Mouse (Mus musculus): ENCODE measurements around the gene Dhps. TPM values are rescaled to one million over a fixed set of nuclear protein-coding genes. Genes with fewer than 3 reads are reported as not detected.

The Dhps gene
- total RNA-seq, 1 experiment from 2014 or later, result 15.5 TPM

DNA sequence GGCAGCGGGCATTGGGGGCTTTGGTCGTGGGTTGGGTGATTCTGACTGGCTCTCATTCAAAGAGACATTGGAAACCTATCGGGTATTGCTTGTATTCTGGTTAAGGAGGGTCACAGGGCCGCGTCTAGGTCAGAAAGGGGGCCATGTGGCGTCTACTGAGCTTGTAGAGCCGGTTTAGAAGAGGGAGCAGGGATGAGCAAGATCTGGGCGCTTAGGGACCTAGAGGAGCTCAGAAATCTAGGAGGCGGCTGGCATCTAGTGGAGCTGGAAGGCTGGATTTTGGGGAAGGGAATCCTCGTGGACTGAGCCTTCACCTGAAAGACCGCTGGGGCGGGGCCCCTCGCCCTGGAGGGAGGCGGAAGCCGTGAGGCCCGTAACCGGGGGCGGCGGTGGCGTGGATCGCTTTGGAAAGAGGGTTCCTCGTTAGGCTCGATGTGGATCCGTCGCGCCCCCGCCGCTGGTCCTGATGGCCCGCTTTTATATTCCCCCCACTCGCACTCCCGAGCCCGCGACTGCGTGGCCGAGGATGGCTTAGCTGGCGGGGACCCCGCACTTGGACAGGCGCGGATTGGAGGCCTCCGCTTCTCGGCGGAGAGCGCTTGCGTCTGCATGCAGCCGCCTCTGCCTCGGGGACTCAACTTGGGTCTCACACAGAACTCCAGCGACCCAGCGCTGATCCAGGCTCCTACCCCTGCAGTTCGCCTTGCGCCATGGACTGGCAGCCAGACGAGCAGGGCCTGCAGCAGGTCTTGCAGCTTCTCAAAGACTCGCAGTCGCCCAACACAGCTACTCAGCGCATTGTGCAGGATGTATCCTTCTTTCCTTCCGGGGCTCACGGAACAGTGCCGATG lies 33.7 kb upstream of the Dhps start:
- ATAC-seq (replicated peaks in 1 of 2; ENCODE audit: insufficient read depth in 1 of 2, low FRiP score in 2 of 2, low TSS enrichment in 1 of 2, low read depth in 1 of 2, poor library complexity in 2 of 2, severe bottlenecking in 2 of 2), result peak; percentile 9 to 15; a peak in 1 of 4 replicates

DNA sequence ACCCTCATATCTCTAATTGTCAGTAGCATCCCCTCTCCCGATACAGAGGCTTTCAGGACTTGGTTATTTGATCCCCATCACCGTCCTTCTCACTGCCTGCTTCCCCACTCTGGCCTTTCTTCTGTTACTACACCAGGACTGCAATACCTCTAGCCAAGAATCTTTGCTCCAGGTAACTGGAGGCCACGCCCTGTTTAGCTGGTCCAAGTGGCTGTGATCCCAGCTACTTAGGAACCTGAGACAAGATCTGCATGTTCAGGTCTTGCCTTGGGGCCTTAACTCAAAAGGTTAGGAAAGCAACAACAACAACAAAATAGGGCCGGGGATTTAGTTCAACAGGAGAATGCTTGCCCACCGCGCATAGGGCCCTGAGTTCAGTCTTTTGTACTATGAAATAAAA lies 27.9 kb upstream of the Dhps start:
- no peak for ATAC-seq (replicated peaks in 1 of 2; ENCODE audit: insufficient read depth in 1 of 2, low FRiP score in 2 of 2, low TSS enrichment in 1 of 2, low read depth in 1 of 2, poor library complexity in 2 of 2, severe bottlenecking in 2 of 2)

DNA sequence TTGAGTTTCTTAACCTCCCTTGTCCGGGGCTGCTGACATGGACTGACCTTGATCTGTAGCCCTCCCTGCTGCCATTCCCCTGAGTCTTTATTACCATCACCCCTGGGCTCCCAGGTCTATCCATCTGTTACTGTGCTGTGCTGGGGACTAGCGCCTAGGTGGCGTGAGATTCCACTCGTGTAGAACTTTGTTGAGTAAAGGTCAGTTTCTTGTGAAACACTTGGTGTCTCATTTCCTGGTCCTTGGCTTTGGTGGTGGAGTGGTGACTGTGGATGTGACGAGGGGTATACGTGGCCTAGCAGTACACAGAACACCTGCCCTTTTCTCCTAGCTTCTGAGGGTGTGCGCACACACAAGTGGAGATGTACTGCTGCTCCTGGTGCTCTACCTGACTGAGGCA lies 14.2 kb upstream of the Dhps start:
- ATAC-seq (replicated peaks in 1 of 2; ENCODE audit: insufficient read depth in 1 of 2, low FRiP score in 2 of 2, low TSS enrichment in 1 of 2, low read depth in 1 of 2, poor library complexity in 2 of 2, severe bottlenecking in 2 of 2), result no peak

DNA sequence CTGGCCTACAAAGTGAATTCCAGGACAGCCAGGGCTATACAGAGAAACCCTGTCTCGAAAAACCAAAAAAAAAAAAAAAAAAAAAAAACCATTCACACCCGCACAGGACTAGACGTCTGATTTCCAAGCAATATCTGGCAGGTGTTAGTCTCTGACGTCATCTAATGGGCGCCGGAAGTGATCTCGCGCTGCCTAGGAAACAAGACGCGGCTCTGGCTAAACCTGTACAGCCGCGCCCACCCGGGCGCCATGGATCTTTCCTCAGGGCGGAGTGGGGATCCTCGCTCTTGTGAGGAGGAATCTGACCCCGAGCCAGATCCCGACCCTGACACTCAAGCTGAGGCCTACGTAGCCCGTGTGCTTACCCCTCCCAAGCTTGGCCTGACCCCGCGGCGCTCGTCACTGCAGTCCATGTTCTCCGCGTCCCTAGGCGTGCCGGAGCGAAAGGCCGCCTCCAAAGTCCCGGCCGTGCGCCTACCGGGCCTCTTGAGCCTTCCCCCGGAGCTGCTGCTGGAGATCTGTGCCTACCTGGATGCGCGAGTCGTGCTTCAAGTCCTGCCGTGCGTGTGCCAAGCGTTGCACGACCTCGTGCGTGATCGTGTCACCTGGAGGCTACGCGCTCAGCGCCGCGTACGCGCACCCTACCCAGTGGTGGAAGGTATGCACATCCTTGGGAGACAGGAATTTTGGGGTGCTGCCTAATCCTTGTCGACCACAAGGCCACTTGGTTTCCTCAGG lies 11.5 kb upstream of the Dhps start, which contains the start of gene Fbxw9:
Fbxw9 (plus strand) TSS at position 177 of the 738 bp plus-strand sequence.
- ATAC-seq (replicated peaks in 1 of 2; ENCODE audit: insufficient read depth in 1 of 2, low FRiP score in 2 of 2, low TSS enrichment in 1 of 2, low read depth in 1 of 2, poor library complexity in 2 of 2, severe bottlenecking in 2 of 2), result peak; percentile 89 to 96

DNA sequence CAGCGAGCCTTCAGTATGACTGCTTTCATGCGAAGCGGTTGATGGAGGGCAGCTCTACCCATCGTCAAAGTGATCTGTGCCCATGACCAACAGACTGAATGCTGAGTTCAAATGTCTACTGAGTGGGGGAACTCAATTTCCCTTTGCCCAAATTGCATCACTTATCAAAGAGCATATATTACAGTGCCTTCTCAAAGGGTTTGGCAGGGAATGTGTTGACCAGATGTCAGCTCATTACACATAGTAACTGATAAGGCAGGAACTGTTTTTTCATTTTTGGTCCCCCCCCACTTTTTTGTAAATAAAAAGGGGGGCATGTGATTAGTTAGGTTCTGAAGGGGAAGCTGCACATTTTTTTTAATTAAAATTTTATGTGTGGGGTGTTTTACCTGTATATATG lies 9.0 kb upstream of the Dhps start:
- ATAC-seq (replicated peaks in 1 of 2; ENCODE audit: insufficient read depth in 1 of 2, low FRiP score in 2 of 2, low TSS enrichment in 1 of 2, low read depth in 1 of 2, poor library complexity in 2 of 2, severe bottlenecking in 2 of 2), result no peak

DNA sequence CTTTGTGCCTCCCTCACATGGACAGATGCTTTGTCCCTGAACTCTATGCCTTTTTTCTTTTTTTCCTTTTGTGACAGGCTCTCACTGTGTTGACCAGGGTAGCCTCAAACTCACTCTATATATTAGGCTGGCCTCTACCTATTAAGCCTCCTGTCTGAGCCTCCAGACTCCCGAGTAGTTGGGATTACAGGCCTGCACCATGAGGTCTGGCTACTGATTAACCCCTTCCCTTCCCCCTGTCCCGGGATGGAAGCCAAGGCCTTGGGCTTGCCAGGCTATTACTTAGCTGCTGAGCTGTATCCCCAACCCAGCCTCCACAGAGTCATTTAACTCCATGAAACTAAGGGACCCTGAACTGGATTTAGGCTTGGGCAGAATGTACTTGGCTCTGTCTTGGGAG lies 6.3 kb upstream of the Dhps start:
- no peak for ATAC-seq (replicated peaks in 1 of 2; ENCODE audit: insufficient read depth in 1 of 2, low FRiP score in 2 of 2, low TSS enrichment in 1 of 2, low read depth in 1 of 2, poor library complexity in 2 of 2, severe bottlenecking in 2 of 2)

DNA sequence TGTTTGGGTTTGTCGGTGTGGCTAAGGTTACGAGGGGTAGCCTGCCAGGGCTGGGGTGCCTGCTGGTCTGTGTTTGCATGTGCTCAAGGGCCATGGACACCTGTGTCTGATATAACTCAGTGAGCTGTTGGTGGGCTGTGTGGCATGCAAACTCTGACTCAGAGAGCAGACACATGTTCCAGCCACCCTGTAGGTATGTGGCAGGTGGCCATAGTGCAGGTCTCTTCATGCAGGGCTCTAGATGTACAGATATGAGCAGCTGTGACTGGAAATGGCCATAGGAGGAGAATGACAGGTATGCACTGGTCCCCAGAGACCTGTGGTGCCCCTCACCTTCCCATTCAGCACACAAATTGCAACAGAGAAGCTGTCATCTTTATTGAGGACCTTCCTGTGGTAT lies 4.4 kb upstream of the Dhps start:
- no peak for ATAC-seq (replicated peaks in 1 of 2; ENCODE audit: insufficient read depth in 1 of 2, low FRiP score in 2 of 2, low TSS enrichment in 1 of 2, low read depth in 1 of 2, poor library complexity in 2 of 2, severe bottlenecking in 2 of 2)

DNA sequence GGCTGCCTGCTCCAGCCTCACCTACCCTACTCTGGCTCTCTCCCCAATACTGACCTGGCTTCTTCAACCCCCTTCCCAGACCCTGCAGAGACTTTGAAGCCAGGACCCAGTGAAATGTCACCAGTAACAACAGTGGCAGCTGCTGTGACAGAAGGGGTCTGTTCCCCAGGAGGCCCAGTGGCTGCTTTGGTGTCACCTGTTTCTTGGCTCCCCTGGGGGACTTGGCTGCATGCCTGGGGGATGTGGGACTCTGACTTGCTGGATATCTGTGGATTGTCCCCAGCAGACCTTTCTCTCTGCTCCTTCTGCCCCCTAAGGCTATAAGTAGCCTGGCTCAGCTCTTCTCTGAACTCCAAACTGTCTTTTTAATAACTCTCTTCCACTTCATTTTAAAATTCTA lies 3.6 kb upstream of the Dhps start, which contains the start of gene Gm5741:
Gm5741 (minus strand) TSS at position 1 of the 400 bp plus-strand sequence.
- ATAC-seq (replicated peaks in 1 of 2; ENCODE audit: insufficient read depth in 1 of 2, low FRiP score in 2 of 2, low TSS enrichment in 1 of 2, low read depth in 1 of 2, poor library complexity in 2 of 2, severe bottlenecking in 2 of 2), result no peak

DNA sequence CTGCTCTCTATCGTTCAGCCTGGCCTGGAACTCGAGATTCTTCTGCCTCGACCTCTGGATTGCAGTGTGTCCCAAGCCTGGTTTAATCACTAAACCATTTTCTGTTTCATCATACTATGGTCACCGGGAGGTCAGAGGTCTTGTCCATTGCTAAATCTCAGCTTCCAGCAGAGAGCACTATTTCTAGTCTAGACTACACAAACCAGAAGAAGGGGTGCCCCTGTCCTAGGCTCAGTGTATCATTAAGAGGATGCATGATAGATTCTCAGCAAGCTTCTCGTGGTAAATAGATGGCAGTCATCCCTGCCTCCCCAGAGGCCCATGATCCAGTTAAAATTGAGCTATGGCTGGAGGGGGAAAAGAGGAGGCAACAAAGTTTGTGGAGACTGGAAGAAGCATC lies 516 bp upstream of the Dhps start:
- ATAC-seq (replicated peaks in 1 of 2; ENCODE audit: insufficient read depth in 1 of 2, low FRiP score in 2 of 2, low TSS enrichment in 1 of 2, low read depth in 1 of 2, poor library complexity in 2 of 2, severe bottlenecking in 2 of 2), result no peak

DNA sequence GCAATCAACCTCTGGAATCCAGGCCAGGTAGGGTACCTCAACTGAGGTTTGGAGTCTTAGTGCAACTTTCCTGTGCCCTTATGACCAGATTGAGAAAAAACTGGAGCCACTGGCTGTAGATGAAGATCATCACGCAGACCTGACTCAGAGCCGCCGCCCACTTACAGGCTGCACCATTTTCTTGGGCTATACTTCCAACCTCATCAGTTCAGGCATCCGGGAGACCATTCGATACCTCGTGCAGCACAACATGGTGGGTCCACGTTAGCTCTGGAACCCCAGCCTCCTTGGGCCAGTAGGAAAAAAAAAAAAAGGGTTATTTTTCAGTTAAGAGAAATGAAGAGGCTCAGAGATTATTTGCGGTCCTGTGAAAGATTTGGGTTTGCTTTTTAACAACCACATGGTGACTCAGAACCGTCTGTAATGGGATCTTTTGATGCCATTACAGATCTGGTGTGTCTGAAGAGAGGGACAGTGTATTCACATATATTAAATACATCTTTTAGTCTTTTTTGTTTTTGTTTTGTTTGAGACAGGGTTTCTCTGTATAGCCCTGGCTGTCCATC lies 890 bp downstream of the Dhps start:
- ATAC-seq (replicated peaks in 1 of 2; ENCODE audit: insufficient read depth in 1 of 2, low FRiP score in 2 of 2, low TSS enrichment in 1 of 2, low read depth in 1 of 2, poor library complexity in 2 of 2, severe bottlenecking in 2 of 2), result 0 out of 4 replicates have a peak, but pooled peaks of 1 of the 2 experiments have one; percentile 2

DNA sequence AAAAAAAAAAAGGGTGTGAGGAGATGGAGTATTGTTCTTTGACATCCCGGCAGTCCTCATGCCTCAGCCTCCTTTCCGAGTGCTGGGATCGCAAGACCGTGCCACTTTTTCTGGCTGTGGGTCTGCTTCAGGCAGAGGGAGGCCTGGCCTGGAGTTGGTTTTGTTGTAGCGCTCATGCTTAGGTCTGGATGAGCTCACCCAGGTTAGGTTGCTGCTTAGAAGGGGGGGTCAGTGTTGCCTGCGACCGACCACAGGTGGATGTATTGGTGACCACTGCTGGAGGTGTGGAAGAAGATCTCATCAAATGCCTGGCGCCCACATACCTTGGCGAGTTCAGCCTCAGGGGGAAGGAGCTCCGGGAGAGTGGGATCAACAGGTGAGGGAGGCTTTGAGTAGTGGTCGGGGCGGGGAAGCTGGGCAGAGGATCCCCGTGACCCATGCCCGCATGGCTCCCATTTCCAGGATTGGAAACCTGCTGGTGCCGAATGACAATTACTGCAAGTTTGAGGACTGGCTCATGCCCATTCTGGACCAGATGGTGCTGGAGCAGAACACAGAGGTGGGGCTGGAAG lies 1.6 kb downstream of the Dhps start:
- no peak for ATAC-seq (replicated peaks in 1 of 2; ENCODE audit: insufficient read depth in 1 of 2, low FRiP score in 2 of 2, low TSS enrichment in 1 of 2, low read depth in 1 of 2, poor library complexity in 2 of 2, severe bottlenecking in 2 of 2)

DNA sequence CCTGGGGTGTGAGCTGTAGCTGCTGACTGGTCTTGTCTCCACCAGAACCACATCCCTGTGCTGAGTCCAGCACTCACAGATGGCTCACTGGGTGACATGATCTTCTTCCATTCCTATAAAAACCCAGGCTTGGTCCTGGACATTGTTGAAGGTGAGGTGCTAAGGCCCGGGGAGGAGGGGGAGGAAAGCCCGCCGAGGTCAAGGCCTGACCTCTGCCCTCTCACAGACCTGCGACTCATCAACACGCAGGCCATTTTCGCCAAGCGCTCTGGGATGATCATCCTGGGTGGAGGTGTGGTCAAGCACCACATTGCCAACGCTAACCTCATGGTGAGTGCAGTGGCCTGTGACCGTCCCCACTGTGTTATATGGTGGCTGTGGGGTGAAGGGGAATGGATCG lies 2.6 kb downstream of the Dhps start:
- ATAC-seq (replicated peaks in 1 of 2; ENCODE audit: insufficient read depth in 1 of 2, low FRiP score in 2 of 2, low TSS enrichment in 1 of 2, low read depth in 1 of 2, poor library complexity in 2 of 2, severe bottlenecking in 2 of 2), result no peak

DNA sequence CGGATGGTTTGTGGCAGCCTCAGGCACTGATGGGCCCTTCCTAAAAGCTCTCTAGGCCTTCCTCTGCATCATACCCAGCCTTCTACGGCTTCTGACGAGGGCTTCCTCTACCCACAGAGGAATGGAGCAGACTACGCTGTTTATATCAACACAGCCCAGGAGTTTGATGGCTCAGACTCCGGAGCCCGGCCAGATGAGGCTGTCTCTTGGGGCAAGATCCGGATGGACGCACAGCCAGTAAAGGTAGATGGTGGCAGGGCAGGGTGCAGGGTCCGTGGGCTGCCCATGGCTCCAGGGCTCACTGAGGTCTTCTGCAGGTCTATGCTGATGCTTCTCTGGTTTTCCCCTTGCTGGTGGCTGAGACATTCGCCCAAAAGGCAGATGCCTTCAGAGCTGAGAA lies 3.1 kb downstream of the Dhps start:
- no peak for ATAC-seq (replicated peaks in 1 of 2; ENCODE audit: insufficient read depth in 1 of 2, low FRiP score in 2 of 2, low TSS enrichment in 1 of 2, low read depth in 1 of 2, poor library complexity in 2 of 2, severe bottlenecking in 2 of 2)

DNA sequence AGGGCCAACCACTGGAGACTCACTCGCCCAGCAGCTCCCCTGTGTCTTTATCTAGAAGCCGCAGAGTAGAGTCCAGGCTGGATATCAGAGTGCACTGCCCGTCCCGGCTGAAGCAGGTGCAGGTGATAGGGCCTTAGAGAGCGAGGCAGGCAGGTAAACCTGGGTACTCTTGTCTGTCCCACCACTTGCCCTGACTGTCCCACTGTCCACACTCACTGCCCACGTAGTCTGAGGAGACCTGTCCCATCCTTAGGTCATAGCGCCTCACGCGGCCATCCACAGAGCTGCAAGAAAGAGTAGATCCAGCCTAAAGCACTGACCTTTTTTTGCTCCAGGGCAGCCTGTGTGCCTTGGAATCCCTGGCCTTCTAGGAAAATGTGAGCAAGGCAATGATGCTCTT lies 4.4 kb downstream of the Dhps start:
- ATAC-seq (replicated peaks in 1 of 2; ENCODE audit: insufficient read depth in 1 of 2, low FRiP score in 2 of 2, low TSS enrichment in 1 of 2, low read depth in 1 of 2, poor library complexity in 2 of 2, severe bottlenecking in 2 of 2), result no peak

DNA sequence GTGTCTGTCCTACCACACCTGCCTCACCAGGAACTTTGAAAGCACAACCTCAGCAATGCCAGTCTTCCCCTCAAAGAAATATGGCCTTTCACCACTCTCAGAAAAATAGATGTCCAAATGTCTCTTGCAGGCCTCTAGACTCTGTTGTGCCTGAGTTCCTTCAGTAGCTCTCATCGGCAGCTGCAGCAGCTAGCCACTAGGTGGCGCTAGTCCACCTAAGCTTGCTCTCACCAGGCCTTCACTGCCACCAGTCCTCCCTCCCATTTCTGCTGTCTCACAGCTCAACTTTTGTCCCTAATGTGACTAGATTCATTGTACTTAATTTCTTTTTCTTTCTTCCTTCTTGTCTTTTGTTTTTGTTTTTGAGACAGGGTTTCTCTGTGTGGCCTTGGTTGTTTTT lies 5.4 kb downstream of the Dhps start:
- ATAC-seq (replicated peaks in 1 of 2; ENCODE audit: insufficient read depth in 1 of 2, low FRiP score in 2 of 2, low TSS enrichment in 1 of 2, low read depth in 1 of 2, poor library complexity in 2 of 2, severe bottlenecking in 2 of 2), result peak; percentile 48 to 61; a peak in 2 of 4 replicates

DNA sequence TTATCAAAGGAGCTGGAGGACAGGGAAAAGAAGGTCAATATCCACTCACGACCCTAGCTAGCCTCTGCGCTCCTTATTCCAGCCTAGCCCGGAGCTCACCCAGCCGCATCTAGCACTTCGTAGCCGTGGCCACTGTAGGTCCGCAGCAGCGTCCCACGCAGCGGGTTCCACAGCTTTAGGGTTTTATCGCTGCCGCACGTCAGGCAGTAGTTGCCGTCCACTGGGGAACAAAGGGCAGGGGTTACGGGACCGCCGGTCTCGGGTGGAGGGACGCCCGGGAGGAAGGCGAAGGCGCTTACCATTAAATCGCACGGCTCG lies 8.6 kb downstream of the Dhps start:
- ATAC-seq (replicated peaks in 1 of 2; ENCODE audit: insufficient read depth in 1 of 2, low FRiP score in 2 of 2, low TSS enrichment in 1 of 2, low read depth in 1 of 2, poor library complexity in 2 of 2, severe bottlenecking in 2 of 2), result no peak

DNA sequence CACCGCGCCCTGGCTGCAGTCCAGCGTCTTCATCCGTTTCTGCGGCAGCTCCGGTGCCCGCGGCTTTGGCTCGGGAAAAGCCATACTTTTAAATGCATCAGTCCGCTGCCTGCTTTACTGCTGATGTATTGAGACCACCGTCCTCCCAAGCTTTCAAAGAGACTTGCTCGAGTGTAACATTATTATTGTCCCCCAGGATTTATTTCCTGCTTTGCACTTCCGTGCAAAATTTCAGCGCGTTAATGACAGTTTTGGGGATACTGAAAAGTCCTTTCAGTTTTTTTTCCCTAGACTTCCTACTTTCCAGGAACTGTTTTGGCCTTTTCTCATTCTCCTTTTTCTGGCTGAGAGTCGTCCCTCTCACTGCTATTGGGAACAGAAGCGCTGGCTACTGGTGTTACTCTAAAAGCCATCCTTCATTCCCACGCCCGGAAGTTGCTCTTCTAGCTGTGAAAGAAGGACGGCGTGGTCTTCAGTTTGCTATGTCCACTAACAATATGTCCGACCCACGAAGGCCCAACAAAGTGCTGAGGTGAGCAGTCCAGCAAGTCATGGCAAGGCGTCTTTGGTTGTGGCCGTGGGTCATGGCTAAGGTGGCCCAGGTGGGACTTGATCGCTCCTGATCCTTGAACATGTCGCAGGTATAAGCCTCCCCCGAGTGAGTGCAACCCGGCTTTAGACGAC lies 9.1 kb downstream of the Dhps start, which contains the start of gene Wdr83os:
Wdr83os (plus strand) TSS at position 209 of the 684 bp plus-strand sequence.
- no peak for ATAC-seq (replicated peaks in 1 of 2; ENCODE audit: insufficient read depth in 1 of 2, low FRiP score in 2 of 2, low TSS enrichment in 1 of 2, low read depth in 1 of 2, poor library complexity in 2 of 2, severe bottlenecking in 2 of 2)
